Comparison of ENCODE assay signal across 17 mouse cellular contexts in genomic region chr5:136076284-136076683, GRCm38 (mm10). TPM values are rescaled to one million over a fixed set of nuclear protein-coding genes. Genes with fewer than 3 reads are reported as not detected.
DNase-seq lines count a peak whose midpoint lies in the region; ATAC-seq lines count a peak whose summit lies in the region.
"Had no signal": no experiment of that assay in that cellular context is flagged by ENCODE, and none has a peak within 500 bp of the region (broad histone marks: within the 10 kb centered on the region; RNA-seq: fewer than 3 reads in every experiment).

No protein-coding gene starts in this region.

- 26% methylated on average over 7 of the region's 7 CpGs for WGBS in kidney, embryonic 15.5 days
- 20% methylated on average over 7 of the region's 7 CpGs for WGBS in stomach, embryonic 14.5 days

- peaks cover 12% of the 10 kb centered on the region; the same call in 1 of the 2 replicates for H3K4me1 ChIP-seq in kidney, embryonic 15.5 days
- peaks cover 19% of the 10 kb centered on the region for H3K4me1 ChIP-seq in brown adipose tissue, adult 24 weeks (ENCODE audit: control insufficient read depth, insufficient read depth, insufficient read length, low read length)
- 0 out of 2 replicates have a peak, but pooled peaks cover 6% of the 10 kb centered on the region for H3K4me1 ChIP-seq in stomach, embryonic 14.5 days (ENCODE audit: control insufficient read depth, insufficient read depth, low read length)
- H3K4me1 ChIP-seq: neural tube, embryonic 12.5 days had no signal

- ATAC-seq in kidney, embryonic 15.5 days (replicated peaks; ENCODE audit: low FRiP score), result 0 out of 2 replicates have a peak, but pooled peaks have one; percentile 32
- 0 out of 2 replicates have a peak, but pooled peaks have one; percentile 20 for ATAC-seq in stomach, embryonic 14.5 days (ENCODE audit: insufficient number of reproducible peaks, insufficient read depth, low FRiP score, low read depth)

- H3K36me3 ChIP-seq in kidney, embryonic 15.5 days, result no peaks in the 10 kb centered on the region
- H3K36me3 ChIP-seq in stomach, embryonic 14.5 days (ENCODE audit: control insufficient read depth, insufficient read depth, low read length), result no peaks in the 10 kb centered on the region
- H3K36me3 ChIP-seq: embryonic facial prominence, embryonic 15.5 days; G1E; neural tube, embryonic 12.5 days had no signal

- H3K9me3 ChIP-seq in kidney, embryonic 15.5 days (replicated peaks), result no peaks in the 10 kb centered on the region
- H3K9me3 ChIP-seq in stomach, embryonic 14.5 days (ENCODE audit: control insufficient read depth, low read depth, low read length), result no peaks in the 10 kb centered on the region
- H3K9me3 ChIP-seq: embryonic facial prominence, embryonic 15.5 days; G1E; neural tube, embryonic 12.5 days had no signal

- H3K4me2 ChIP-seq in kidney, embryonic 15.5 days, result no peak overlapping the region
- H3K4me2 ChIP-seq in stomach, embryonic 14.5 days (replicated peaks; ENCODE audit: low read depth, low read length), result no peak overlapping the region
- H3K4me2 ChIP-seq: embryonic facial prominence, embryonic 15.5 days; liver, embryonic 11.5 days; neural tube, embryonic 12.5 days had no signal

- H3K27ac ChIP-seq in kidney, embryonic 15.5 days, result peak overlapping the region; percentile 79
- peak overlapping the region; percentile 84 for H3K27ac ChIP-seq in brown adipose tissue, adult 24 weeks (replicated peaks; ENCODE audit: low read depth, low read length)
- H3K27ac ChIP-seq in stomach, embryonic 14.5 days (ENCODE audit: low read length), result no peak overlapping the region; the same call in 1 of the 2 replicates
- H3K27ac ChIP-seq: embryonic facial prominence, embryonic 15.5 days; neural tube, embryonic 12.5 days had no signal

- no peak overlapping the region for H3K4me3 ChIP-seq in kidney, embryonic 15.5 days (replicated peaks)
- no peak overlapping the region for H3K4me3 ChIP-seq in brown adipose tissue, adult 24 weeks (ENCODE audit: insufficient read depth, low read depth, low read length)
- H3K4me3 ChIP-seq in stomach, embryonic 14.5 days (ENCODE audit: low read depth, low read length), result no peak overlapping the region
- H3K4me3 ChIP-seq: embryonic facial prominence, embryonic 15.5 days; megakaryocyte, embryonic 14.5 days; neural tube, embryonic 12.5 days had no signal

- H3K27me3 ChIP-seq in kidney, embryonic 15.5 days, result no peaks in the 10 kb centered on the region
- no peaks in the 10 kb centered on the region for H3K27me3 ChIP-seq in stomach, embryonic 14.5 days (ENCODE audit: control insufficient read depth, insufficient read depth, low read length)
- H3K27me3 ChIP-seq: embryonic facial prominence, embryonic 15.5 days; neural tube, embryonic 12.5 days had no signal

- H3K9ac ChIP-seq in kidney, embryonic 15.5 days, result no peak overlapping the region
- H3K9ac ChIP-seq in stomach, embryonic 14.5 days (replicated peaks; ENCODE audit: low read depth, low read length), result no peak overlapping the region
- H3K9ac ChIP-seq: embryonic facial prominence, embryonic 15.5 days; neural tube, embryonic 12.5 days had no signal

- DNase-seq in kidney, adult 18-20 months, result no peak
- peak; percentile 29 for DNase-seq in retina, postnatal 1 day
- no peak for DNase-seq in retina, embryonic 14.5 days (ENCODE audit: low spot score)
- DNase-seq in urinary bladder, postnatal 25 days (ENCODE audit: low spot score), result no peak
- DNase-seq: adrenal gland, adult 2 months; cerebellum, adult 9-10 months; gastrocnemius, postnatal 25 days; spleen, adult 18-20 months; thymus, postnatal 14 days had no signal

RNA-seq across cellular contexts. Expression of gene Rasa4, which starts 7.4 kb away (rescaled TPM):
- polyA plus RNA-seq in kidney, embryonic 15.5 days (2015; fragmentation: Nextera tagmentation; extraction: Ambion mirVana), result 15.4 and 18.5 TPM in 2 replicates
- 4.6 and 5.0 TPM in 2 replicates for polyA plus RNA-seq in brown adipose tissue, adult 24 weeks (2012; ENCODE audit: insufficient read depth, insufficient read length, missing spikeins)
- 10.2 and 11.0 TPM in 2 replicates for polyA plus RNA-seq in stomach, embryonic 14.5 days (2014; fragmentation: Nextera tagmentation; extraction: Ambion mirVana)

RNA-seq across cellular contexts. Expression of gene Upk3bl, which starts 22.0 kb away (rescaled TPM):
- polyA plus RNA-seq in kidney, embryonic 15.5 days (2015; fragmentation: Nextera tagmentation; extraction: Ambion mirVana), result 2.8 and 3.2 TPM in 2 replicates
- polyA plus RNA-seq in brown adipose tissue, adult 24 weeks (2012; ENCODE audit: insufficient read depth, insufficient read length, missing spikeins), result not detected in 2 replicates
- 62.4 and 63.0 TPM in 2 replicates for polyA plus RNA-seq in stomach, embryonic 14.5 days (2014; fragmentation: Nextera tagmentation; extraction: Ambion mirVana)
- polyA plus RNA-seq: adrenal gland, adult 2 months; G1E had no signal

RNA-seq across cellular contexts. Expression of gene Upk3b, which starts 38.0 kb away (rescaled TPM):
- polyA plus RNA-seq in kidney, embryonic 15.5 days (2015; fragmentation: Nextera tagmentation; extraction: Ambion mirVana), result 2.6 and 5.9 TPM in 2 replicates
- not detected in 2 replicates for polyA plus RNA-seq in brown adipose tissue, adult 24 weeks (2012; ENCODE audit: insufficient read depth, insufficient read length, missing spikeins)
- polyA plus RNA-seq in stomach, embryonic 14.5 days (2014; fragmentation: Nextera tagmentation; extraction: Ambion mirVana), result 23.7 and 27.1 TPM in 2 replicates
- polyA plus RNA-seq: G1E had no signal

RNA-seq across cellular contexts. Expression of gene Polr2j, which starts 40.1 kb away (rescaled TPM):
- polyA plus RNA-seq in kidney, embryonic 15.5 days (2015; fragmentation: Nextera tagmentation; extraction: Ambion mirVana), result 249 and 260 TPM in 2 replicates
- polyA plus RNA-seq in brown adipose tissue, adult 24 weeks (2012; ENCODE audit: insufficient read depth, insufficient read length, missing spikeins), result 85.8 and 91.5 TPM in 2 replicates
- polyA plus RNA-seq in stomach, embryonic 14.5 days (2014; fragmentation: Nextera tagmentation; extraction: Ambion mirVana), result 239 and 243 TPM in 2 replicates

RNA-seq across cellular contexts. Expression of gene Lrwd1, which starts 59.6 kb away (rescaled TPM):
- 33.6 and 40.2 TPM in 2 replicates for polyA plus RNA-seq in kidney, embryonic 15.5 days (2015; fragmentation: Nextera tagmentation; extraction: Ambion mirVana)
- polyA plus RNA-seq in brown adipose tissue, adult 24 weeks (2012; ENCODE audit: insufficient read depth, insufficient read length, missing spikeins), result 1.9 and 4.2 TPM in 2 replicates
- 28.7 and 28.8 TPM in 2 replicates for polyA plus RNA-seq in stomach, embryonic 14.5 days (2014; fragmentation: Nextera tagmentation; extraction: Ambion mirVana)

Comparison
In these comparisons a context has a peak if more than half of its experiments do, and no peak if none do; other contexts are left out.
1. RNA of gene Upk3bl, which starts 22.0 kb away (polyA plus RNA-seq): 62.4 to 63.0 TPM in stomach, embryonic 14.5 days; 2.8 to 3.2 TPM in kidney, embryonic 15.5 days and not detected in brown adipose tissue, adult 24 weeks; every median in the first group is over 10 times any median in the second.